Mouse (Mus musculus): ENCODE data around the gene Dnajc12. TPM values are rescaled to one million over a fixed set of nuclear protein-coding genes. Genes with fewer than 3 reads are reported as not detected.

Dnajc12 gene
- polyA plus RNA-seq (2014; fragmentation: Nextera tagmentation; extraction: Ambion mirVana), result 8.6 and 9.2 TPM in 2 replicates

- peak within 1 kb of the TSS; percentile 68 for H3K4me2 ChIP-seq
- H3K4me1 ChIP-seq (ENCODE audit: control insufficient read depth, insufficient read depth, low read length), result no peaks in the 10 kb centered on the region
- peak; percentile 84 for ATAC-seq (replicated peaks; ENCODE audit: insufficient number of reproducible peaks, low FRiP score, low TSS enrichment)
- 0 out of 2 replicates have a peak, but pooled peaks cover 3% of the 10 kb centered on the region for H3K27me3 ChIP-seq (ENCODE audit: control insufficient read depth, insufficient read depth, low read length)
- no peaks in the 10 kb centered on the region for H3K9me3 ChIP-seq (replicated peaks; ENCODE audit: control insufficient read depth, low read length)
- H3K9ac ChIP-seq (ENCODE audit: low read depth, low read length), result peak within 1 kb of the TSS; percentile 69
- no peaks in the 10 kb centered on the region for H3K36me3 ChIP-seq (ENCODE audit: control insufficient read depth, insufficient read depth, low read length)
- peak within 1 kb of the TSS; percentile 7; the same call in 1 of the 2 replicates for H3K27ac ChIP-seq (ENCODE audit: low read depth, low read length)
- peak within 1 kb of the TSS; percentile 51 for H3K4me3 ChIP-seq (ENCODE audit: low read depth, low read length)
- under 1% methylated on average over 28 of the region's 28 CpGs for WGBS (ENCODE audit: insufficient replicate concordance)
Measured at GRCm38 (mm10) chr10:63382372-63383279, at the start of gene Dnajc12. TSS of gene Dnajc12 (plus strand) at chr10:63382443.

GRCm38 (mm10) chr10:63336901-63337300 lies 45.3 kb upstream of the Dnajc12 start:
- H3K4me3 ChIP-seq (ENCODE audit: low read depth, low read length), result peak overlapping the region; percentile 78
- 39% methylated on average over 13 of the region's 13 CpGs for WGBS (ENCODE audit: insufficient replicate concordance)
- peak overlapping the region; percentile 39; the same call in 1 of the 2 replicates for H3K9ac ChIP-seq (ENCODE audit: low read depth, low read length)
- H3K9me3 ChIP-seq (replicated peaks; ENCODE audit: control insufficient read depth, low read length), result no peaks in the 10 kb centered on the region
- peaks cover 12% of the 10 kb centered on the region for H3K4me1 ChIP-seq (ENCODE audit: control insufficient read depth, insufficient read depth, low read length)
- peaks cover 9% of the 10 kb centered on the region; the same call in 1 of the 2 replicates for H3K36me3 ChIP-seq (ENCODE audit: control insufficient read depth, insufficient read depth, low read length)
- ATAC-seq (replicated peaks; ENCODE audit: insufficient number of reproducible peaks, low FRiP score, low TSS enrichment), result no peak
- H3K27me3 ChIP-seq (ENCODE audit: control insufficient read depth, insufficient read depth, low read length), result no peaks in the 10 kb centered on the region
- H3K4me2 ChIP-seq, result peak overlapping the region; percentile 72
- H3K27ac ChIP-seq (ENCODE audit: low read depth, low read length), result no peak overlapping the region

- 35% methylated on average over 5 of the region's 5 CpGs for WGBS (ENCODE audit: insufficient replicate concordance)
- Histone ChIP-seq H3K9me3 (replicated peaks; ENCODE audit: control insufficient read depth, low read length) (no peaks in the 10 kb centered on the region), H3K27ac (ENCODE audit: low read depth, low read length) (no peak overlapping the region), H3K4me2 (peak overlapping the region; percentile 72), H3K9ac (ENCODE audit: low read depth, low read length) (peak overlapping the region; percentile 39; the same call in 1 of the 2 replicates), H3K27me3 (ENCODE audit: control insufficient read depth, insufficient read depth, low read length) (no peaks in the 10 kb centered on the region), H3K4me3 (ENCODE audit: low read depth, low read length) (peak overlapping the region; percentile 78), H3K36me3 (ENCODE audit: control insufficient read depth, insufficient read depth, low read length) (peaks cover 9% of the 10 kb centered on the region; the same call in 1 of the 2 replicates), H3K4me1 (ENCODE audit: control insufficient read depth, insufficient read depth, low read length) (peaks cover 12% of the 10 kb centered on the region)
- no peak for ATAC-seq (replicated peaks; ENCODE audit: insufficient number of reproducible peaks, low FRiP score, low TSS enrichment)
Measured at GRCm38 (mm10) chr10:63337326-63337725, 44.9 kb upstream of the Dnajc12 start.

GRCm38 (mm10) chr10:63337951-63338836 lies 44.0 kb upstream of the Dnajc12 start:
- Histone ChIP-seq H3K27ac (ENCODE audit: low read depth, low read length) (peak overlapping the region; percentile 93), H3K4me2 (peak overlapping the region; percentile 72), H3K9me3 (replicated peaks; ENCODE audit: control insufficient read depth, low read length) (no peaks in the 10 kb centered on the region), H3K9ac (ENCODE audit: low read depth, low read length) (peak overlapping the region; percentile 96), H3K36me3 (ENCODE audit: control insufficient read depth, insufficient read depth, low read length) (peaks cover 4% of the 10 kb centered on the region; the same call in 1 of the 2 replicates), H3K4me1 (ENCODE audit: control insufficient read depth, insufficient read depth, low read length) (peaks cover 12% of the 10 kb centered on the region), H3K4me3 (ENCODE audit: low read depth, low read length) (peak overlapping the region; percentile 78), H3K27me3 (ENCODE audit: control insufficient read depth, insufficient read depth, low read length) (no peaks in the 10 kb centered on the region)
- peak; percentile 74 for ATAC-seq (replicated peaks; ENCODE audit: insufficient number of reproducible peaks, low FRiP score, low TSS enrichment)
- under 1% methylated on average over 54 of the region's 113 CpGs for WGBS (ENCODE audit: insufficient replicate concordance)

- peak; percentile 96 for ATAC-seq (replicated peaks; ENCODE audit: insufficient number of reproducible peaks, low FRiP score, low TSS enrichment)
- peaks cover 12% of the 10 kb centered on the region for H3K4me1 ChIP-seq (ENCODE audit: control insufficient read depth, insufficient read depth, low read length)
- peak overlapping the region; percentile 96 for H3K9ac ChIP-seq (ENCODE audit: low read depth, low read length)
- peak overlapping the region; percentile 78 for H3K4me3 ChIP-seq (ENCODE audit: low read depth, low read length)
- 0 out of 2 replicates have a peak, but pooled peaks cover 2% of the 10 kb centered on the region for H3K36me3 ChIP-seq (ENCODE audit: control insufficient read depth, insufficient read depth, low read length)
- no peaks in the 10 kb centered on the region for H3K27me3 ChIP-seq (ENCODE audit: control insufficient read depth, insufficient read depth, low read length)
- no peaks in the 10 kb centered on the region for H3K9me3 ChIP-seq (replicated peaks; ENCODE audit: control insufficient read depth, low read length)
- H3K27ac ChIP-seq (ENCODE audit: low read depth, low read length), result peak overlapping the region; percentile 93
- 1% methylated on average over 53 of the region's 74 CpGs for WGBS (ENCODE audit: insufficient replicate concordance)
- peak overlapping the region; percentile 72 for H3K4me2 ChIP-seq
Measured at GRCm38 (mm10) chr10:63338914-63339643, 43.2 kb upstream of the Dnajc12 start.

DNA sequence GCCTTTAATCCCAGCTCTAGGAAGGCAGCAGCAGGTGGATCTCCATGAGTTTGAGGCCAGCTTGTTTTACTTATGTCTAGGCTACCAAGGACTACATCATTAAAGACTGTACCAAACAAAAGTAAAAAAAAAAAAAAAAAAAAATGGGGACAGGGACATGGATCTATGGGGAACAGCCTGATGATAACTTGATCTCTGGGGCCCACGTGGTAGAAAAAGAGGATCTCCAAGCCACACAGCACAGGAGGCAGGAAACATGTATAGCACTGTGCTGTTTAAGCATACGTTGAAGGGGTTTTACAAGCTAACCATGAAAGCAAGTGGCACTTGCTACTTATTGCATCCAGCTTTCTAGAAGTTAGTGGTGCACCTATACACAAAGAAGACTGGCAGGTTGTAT lies 40.9 kb upstream of the Dnajc12 start:
- Histone ChIP-seq H3K36me3 (ENCODE audit: control insufficient read depth, insufficient read depth, low read length) (no peaks in the 10 kb centered on the region), H3K27me3 (ENCODE audit: control insufficient read depth, insufficient read depth, low read length) (no peaks in the 10 kb centered on the region), H3K27ac (ENCODE audit: low read depth, low read length) (no peak overlapping the region), H3K4me2 (no peak overlapping the region), H3K9ac (ENCODE audit: low read depth, low read length) (no peak overlapping the region), H3K4me1 (ENCODE audit: control insufficient read depth, insufficient read depth, low read length) (peaks cover 12% of the 10 kb centered on the region), H3K9me3 (replicated peaks; ENCODE audit: control insufficient read depth, low read length) (no peaks in the 10 kb centered on the region), H3K4me3 (ENCODE audit: low read depth, low read length) (no peak overlapping the region)
- no peak for ATAC-seq (replicated peaks; ENCODE audit: insufficient number of reproducible peaks, low FRiP score, low TSS enrichment)
- 76% methylated on average over 2 of the region's 2 CpGs for WGBS (ENCODE audit: insufficient replicate concordance)

DNA sequence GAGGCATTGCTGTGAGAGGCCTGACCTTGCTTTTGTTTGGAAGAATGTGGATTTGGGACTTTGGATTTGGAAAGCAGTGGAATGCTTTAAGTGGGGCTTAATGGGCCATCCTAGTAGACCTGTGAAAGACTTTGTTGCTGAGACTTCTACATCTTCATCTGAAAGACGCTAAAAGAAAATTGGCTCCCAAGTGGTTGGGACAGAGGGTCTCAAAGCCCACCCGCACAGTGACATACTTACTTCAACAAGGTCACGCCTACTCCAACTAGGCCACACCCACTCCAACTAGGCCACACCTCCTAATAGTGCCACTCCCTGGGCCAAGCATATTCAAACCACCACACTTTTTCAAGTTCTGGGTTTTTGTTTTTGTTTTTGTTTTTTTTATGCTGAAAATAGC lies 37.5 kb upstream of the Dnajc12 start:
- Histone ChIP-seq H3K9ac (ENCODE audit: low read depth, low read length) (no peak overlapping the region), H3K9me3 (replicated peaks; ENCODE audit: control insufficient read depth, low read length) (no peaks in the 10 kb centered on the region), H3K36me3 (ENCODE audit: control insufficient read depth, insufficient read depth, low read length) (no peaks in the 10 kb centered on the region), H3K27me3 (ENCODE audit: control insufficient read depth, insufficient read depth, low read length) (no peaks in the 10 kb centered on the region), H3K27ac (ENCODE audit: low read depth, low read length) (no peak overlapping the region), H3K4me2 (no peak overlapping the region), H3K4me1 (ENCODE audit: control insufficient read depth, insufficient read depth, low read length) (no peaks in the 10 kb centered on the region), H3K4me3 (ENCODE audit: low read depth, low read length) (no peak overlapping the region)
- WGBS (ENCODE audit: insufficient replicate concordance), result 84% methylated on average over 3 of the region's 3 CpGs
- ATAC-seq (replicated peaks; ENCODE audit: insufficient number of reproducible peaks, low FRiP score, low TSS enrichment), result no peak

- Histone ChIP-seq H3K4me1 (ENCODE audit: control insufficient read depth, insufficient read depth, low read length) (no peaks in the 10 kb centered on the region), H3K4me2 (no peak overlapping the region), H3K4me3 (ENCODE audit: low read depth, low read length) (no peak overlapping the region), H3K27me3 (ENCODE audit: control insufficient read depth, insufficient read depth, low read length) (no peaks in the 10 kb centered on the region), H3K27ac (ENCODE audit: low read depth, low read length) (no peak overlapping the region), H3K9me3 (replicated peaks; ENCODE audit: control insufficient read depth, low read length) (no peaks in the 10 kb centered on the region), H3K9ac (ENCODE audit: low read depth, low read length) (no peak overlapping the region), H3K36me3 (ENCODE audit: control insufficient read depth, insufficient read depth, low read length) (no peaks in the 10 kb centered on the region)
- 62% methylated on average over 3 of the region's 3 CpGs for WGBS (ENCODE audit: insufficient replicate concordance)
- no peak for ATAC-seq (replicated peaks; ENCODE audit: insufficient number of reproducible peaks, low FRiP score, low TSS enrichment)
Measured at GRCm38 (mm10) chr10:63348291-63348690, 34.0 kb upstream of the Dnajc12 start.

Measured in heart, embryonic 11.5 days (tissue).